Mouse (Mus musculus): ENCODE results near the gene Mup19. TPM values are rescaled to one million over a fixed set of nuclear protein-coding genes. Genes with fewer than 3 reads are reported as not detected.
A peak's percentile ranks its signal among the peaks of the same experiment; 100 is the strongest.
"Not testable (repeated sequence)": the region's sequence is repeated elsewhere in the genome, so short reads cannot be mapped to it uniquely, and the experiment has no call there.

The Mup19 gene
- not detected in 2 replicates for polyA plus RNA-seq (2015; fragmentation: Nextera tagmentation; extraction: Ambion mirVana)

DNA sequence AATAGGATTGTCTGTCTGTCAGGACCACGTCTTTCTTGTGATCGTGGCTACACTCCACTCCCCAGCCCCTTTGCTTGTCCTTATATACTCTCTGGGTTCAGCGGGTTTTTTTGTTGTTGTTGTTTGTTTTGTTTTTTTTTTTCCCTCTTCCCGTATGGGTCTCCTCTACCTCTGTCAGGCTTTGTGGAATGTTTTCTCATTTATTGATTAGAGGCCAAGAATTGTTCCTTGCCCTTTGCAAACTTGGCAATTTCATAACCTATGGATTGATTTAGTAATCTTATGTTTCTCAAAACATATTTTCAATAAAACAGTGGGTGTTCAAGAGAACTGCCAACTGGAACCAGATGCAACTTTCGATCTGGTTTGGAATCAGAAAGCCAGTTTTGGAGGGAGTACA is at the start of gene Mup19:
TSS of gene Mup19 (minus strand) at position 101 of the 400 bp plus-strand sequence.
- H3K27me3 ChIP-seq; H3K4me3 ChIP-seq (replicated peaks); H3K4me1 ChIP-seq (replicated peaks); H3K27ac ChIP-seq; H3K9ac ChIP-seq (replicated peaks); H3K4me2 ChIP-seq (replicated peaks); H3K9me3 ChIP-seq; ATAC-seq; H3K36me3 ChIP-seq: not testable (repeated sequence)
- 84% methylated on average over 1 of the region's 5 CpGs for WGBS

DNA sequence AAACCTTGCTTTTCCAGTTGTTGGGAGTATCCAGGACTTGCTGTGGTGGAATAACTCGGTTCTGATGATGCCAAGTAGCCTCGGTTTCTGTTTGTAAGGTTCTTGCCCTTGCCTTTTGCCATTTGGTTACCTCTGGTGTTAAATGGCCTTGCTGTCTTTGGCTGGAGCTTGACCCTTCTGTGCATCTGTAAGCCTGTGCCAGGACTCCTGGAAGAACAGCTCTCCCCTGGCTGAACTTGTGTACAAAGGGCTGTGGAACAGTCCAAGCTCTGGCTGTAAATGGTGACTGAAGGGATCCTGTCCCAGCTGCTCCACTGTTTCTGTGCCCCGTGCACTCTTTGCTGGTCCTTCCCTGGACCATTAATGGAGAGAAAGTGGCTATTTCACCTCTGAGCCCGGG is 47.1 kb upstream of the Mup19 start:
- Histone ChIP-seq H3K27me3 (no peaks in the 10 kb centered on the region), H3K4me1 (replicated peaks) (no peaks in the 10 kb centered on the region), H3K36me3 (no peaks in the 10 kb centered on the region), H3K9me3 (0 out of 2 replicates have a peak, but pooled peaks cover 5% of the 10 kb centered on the region), H3K4me3 (replicated peaks) (no peak overlapping the region), H3K9ac (replicated peaks) (no peak overlapping the region), H3K4me2 (replicated peaks) (no peak overlapping the region), H3K27ac (no peak overlapping the region)
- 76% methylated on average over 4 of the region's 4 CpGs for WGBS
- no peak for ATAC-seq

GRCm38 (mm10) chr4:61823185-61823584 is 41.1 kb upstream of the Mup19 start:
- H3K4me1 ChIP-seq (replicated peaks) = no peaks in the 10 kb centered on the region
- H3K4me3 ChIP-seq (replicated peaks) = no peak overlapping the region
- no peaks in the 10 kb centered on the region for H3K36me3 ChIP-seq
- H3K9ac ChIP-seq (replicated peaks) = no peak overlapping the region
- no peak overlapping the region for H3K4me2 ChIP-seq (replicated peaks)
- H3K27ac ChIP-seq = no peak overlapping the region
- no peak for ATAC-seq
- H3K9me3 ChIP-seq = peaks cover 16% of the 10 kb centered on the region; the same call in 1 of the 2 replicates
- WGBS = 91% methylated on average over 15 of the region's 15 CpGs
- no peaks in the 10 kb centered on the region for H3K27me3 ChIP-seq

DNA sequence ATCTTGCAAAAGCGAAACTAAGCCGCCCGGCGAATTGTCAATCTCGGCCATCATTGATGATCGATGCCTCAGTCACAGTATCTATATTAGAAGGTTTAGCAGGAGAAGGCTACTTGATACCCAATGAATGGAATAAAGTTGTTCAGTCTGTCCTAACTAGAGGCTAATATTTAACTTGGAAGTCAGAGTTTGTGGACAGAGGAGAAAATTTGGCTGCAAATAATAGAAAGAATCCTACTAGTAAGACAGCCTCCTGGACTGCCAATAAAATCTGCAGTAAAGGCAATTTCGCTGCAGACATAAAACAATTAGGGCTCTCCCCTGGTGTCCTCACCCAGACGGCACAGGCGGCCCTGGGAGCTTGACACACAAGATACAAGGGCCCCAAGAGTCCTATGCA is 40.5 kb upstream of the Mup19 start:
- not testable (repeated sequence) for H3K27me3 ChIP-seq; H3K4me3 ChIP-seq (replicated peaks); ATAC-seq; H3K27ac ChIP-seq; H3K4me1 ChIP-seq (replicated peaks); H3K9ac ChIP-seq (replicated peaks); H3K4me2 ChIP-seq (replicated peaks); H3K36me3 ChIP-seq
- peaks cover 16% of the 10 kb centered on the region; the same call in 1 of the 2 replicates for H3K9me3 ChIP-seq
- WGBS = 93% methylated on average over 9 of the region's 9 CpGs

DNA sequence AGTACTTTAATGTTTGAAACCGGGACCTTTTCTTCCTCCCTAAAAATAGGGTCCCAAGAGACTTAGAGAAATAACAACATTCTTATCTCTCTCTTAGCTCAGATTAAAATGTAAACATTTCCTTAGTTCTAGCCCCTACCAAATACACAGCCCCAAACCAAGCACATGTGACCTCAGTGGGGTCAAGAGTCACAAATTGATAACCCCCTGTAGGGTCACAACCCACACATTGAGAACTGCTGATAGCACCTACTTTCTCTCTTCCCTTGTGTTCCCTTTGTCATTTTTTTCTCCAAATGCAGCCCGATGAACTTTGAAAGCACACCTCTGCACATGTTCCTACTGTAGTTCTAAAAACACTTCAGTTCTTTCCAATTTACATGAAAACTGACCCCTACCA is 33.5 kb upstream of the Mup19 start:
- no peak for ATAC-seq
- H3K36me3 ChIP-seq = no peaks in the 10 kb centered on the region
- no peak overlapping the region for H3K9ac ChIP-seq (replicated peaks)
- no peaks in the 10 kb centered on the region for H3K4me1 ChIP-seq (replicated peaks)
- 87% methylated on average over 2 of the region's 2 CpGs for WGBS
- H3K27me3 ChIP-seq = no peaks in the 10 kb centered on the region
- H3K4me3 ChIP-seq (replicated peaks) = no peak overlapping the region
- H3K27ac ChIP-seq = no peak overlapping the region
- H3K9me3 ChIP-seq = no peaks in the 10 kb centered on the region
- H3K4me2 ChIP-seq (replicated peaks) = no peak overlapping the region

DNA sequence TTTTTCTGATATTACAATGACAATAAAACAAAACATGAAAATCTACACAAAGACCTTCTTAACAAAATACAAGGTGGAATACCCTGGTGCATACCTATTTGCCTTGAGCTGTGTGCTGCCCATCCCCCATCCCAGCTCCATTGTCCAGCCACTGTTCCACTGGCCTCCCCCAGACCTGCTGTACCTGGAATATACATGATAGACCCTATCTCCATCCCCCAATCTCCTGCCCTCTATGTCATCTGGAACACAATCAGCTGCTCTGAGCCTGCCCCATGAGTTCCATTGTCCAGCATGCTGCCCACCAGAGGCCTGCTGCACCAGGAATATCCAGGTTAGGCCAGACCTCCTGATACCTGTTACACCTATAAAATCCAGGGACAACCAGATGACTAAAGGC is 31.4 kb upstream of the Mup19 start:
- H3K27me3 ChIP-seq = no peaks in the 10 kb centered on the region
- H3K4me3 ChIP-seq (replicated peaks) = no peak overlapping the region
- H3K36me3 ChIP-seq = no peaks in the 10 kb centered on the region
- no peak overlapping the region for H3K9ac ChIP-seq (replicated peaks)
- H3K4me1 ChIP-seq (replicated peaks) = no peaks in the 10 kb centered on the region
- H3K4me2 ChIP-seq (replicated peaks) = no peak overlapping the region
- ATAC-seq = 0 out of 2 replicates have a peak, but pooled peaks have one; percentile 37
- H3K9me3 ChIP-seq = no peaks in the 10 kb centered on the region
- H3K27ac ChIP-seq = no peak overlapping the region

GRCm38 (mm10) chr4:61811193-61811592 is 29.1 kb upstream of the Mup19 start:
- not testable (repeated sequence) for H3K4me2 ChIP-seq (replicated peaks); H3K27ac ChIP-seq; H3K27me3 ChIP-seq; H3K9ac ChIP-seq (replicated peaks); H3K4me1 ChIP-seq (replicated peaks); H3K9me3 ChIP-seq; H3K36me3 ChIP-seq; ATAC-seq; H3K4me3 ChIP-seq (replicated peaks)
- 22% methylated on average over 2 of the region's 2 CpGs for WGBS

DNA sequence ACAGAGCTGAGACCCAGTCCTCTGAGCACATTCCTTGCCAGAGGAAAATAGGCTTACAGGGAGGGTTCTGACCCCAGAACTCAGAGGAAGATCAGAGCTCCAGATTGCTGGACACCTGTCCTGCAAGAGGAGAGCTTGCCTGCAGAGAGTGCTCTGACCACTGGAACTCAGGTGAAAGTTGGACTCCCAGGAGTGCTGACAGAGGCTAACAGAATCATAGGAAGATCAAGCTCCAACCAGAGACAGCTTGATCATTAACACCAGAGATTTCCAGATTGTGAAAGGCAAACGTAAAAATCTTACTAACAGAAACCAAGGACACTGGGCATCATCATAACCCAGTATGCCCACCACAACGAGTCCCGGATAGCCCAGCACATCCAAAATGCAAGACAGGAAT is 26.9 kb upstream of the Mup19 start:
- H3K36me3 ChIP-seq; H3K4me2 ChIP-seq (replicated peaks); H3K27ac ChIP-seq; H3K9me3 ChIP-seq; H3K9ac ChIP-seq (replicated peaks); H3K4me1 ChIP-seq (replicated peaks); H3K4me3 ChIP-seq (replicated peaks); H3K27me3 ChIP-seq; ATAC-seq: not testable (repeated sequence)
- WGBS = 88% methylated on average over 3 of the region's 3 CpGs

GRCm38 (mm10) chr4:61789699-61790098 is 7.6 kb upstream of the Mup19 start:
- H3K4me2 ChIP-seq (replicated peaks); H3K27ac ChIP-seq; H3K9me3 ChIP-seq; H3K36me3 ChIP-seq; H3K9ac ChIP-seq (replicated peaks); ATAC-seq; H3K4me1 ChIP-seq (replicated peaks); H3K4me3 ChIP-seq (replicated peaks); H3K27me3 ChIP-seq: not testable (repeated sequence)
- 91% methylated on average over 1 of the region's 1 CpGs for WGBS

- H3K27ac ChIP-seq; H3K9ac ChIP-seq (replicated peaks); H3K4me2 ChIP-seq (replicated peaks); H3K9me3 ChIP-seq; H3K27me3 ChIP-seq; H3K4me3 ChIP-seq (replicated peaks); ATAC-seq; H3K36me3 ChIP-seq; H3K4me1 ChIP-seq (replicated peaks): not testable (repeated sequence)
- WGBS = 90% methylated on average over 1 of the region's 1 CpGs
Measured at GRCm38 (mm10) chr4:61784231-61784630, 2.2 kb upstream of the Mup19 start.

Other genes with a start within 250 kb of the Mup19 start
- not detected in 2 replicates for gene Mup17, start 186.4 kb downstream of the Mup19 start, polyA plus RNA-seq (2015; fragmentation: Nextera tagmentation; extraction: Ambion mirVana)
- gene Mup18, start 108.1 kb downstream of the Mup19 start, polyA plus RNA-seq (2015; fragmentation: Nextera tagmentation; extraction: Ambion mirVana) = not detected in 2 replicates
- gene Mup5, start 53.0 kb upstream of the Mup19 start, polyA plus RNA-seq (2015; fragmentation: Nextera tagmentation; extraction: Ambion mirVana) = not detected in 2 replicates

Data from midbrain, embryonic 13.5 days (tissue).